Mouse (Mus musculus): ENCODE measurements around the gene Map7.

DNA sequence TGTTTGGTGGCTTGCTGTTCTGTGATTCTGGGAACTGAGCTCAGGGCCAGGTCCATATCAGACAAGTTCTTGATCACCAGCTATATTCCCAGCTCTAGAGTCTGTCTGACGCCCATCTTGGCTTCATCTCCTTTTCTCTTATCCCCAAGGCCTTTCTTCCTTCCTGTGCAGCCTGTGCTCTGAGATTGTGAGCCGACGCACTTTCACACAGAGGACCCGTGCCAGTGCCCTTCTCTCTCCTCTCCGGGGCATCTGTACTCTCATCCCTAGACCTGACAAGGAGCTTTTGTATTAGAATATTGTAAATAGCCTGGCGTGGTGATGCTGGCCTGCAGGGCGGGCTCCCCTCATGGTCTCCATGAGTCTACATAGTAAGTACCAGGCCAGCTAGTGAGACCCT, 7.1 kb downstream of the Map7 start:
- TF ChIP-seq POLR2A (IDR thresholded peaks at IDR 0.05; ENCODE audit: insufficient read depth, low read length) (no peak), CTCF (IDR thresholded peaks at IDR 0.05; ENCODE audit: low read depth, low read length) (no peak), EP300 (IDR thresholded peaks at IDR 0.05; ENCODE audit: insufficient read depth, low read depth, low read length) (no peak)
